Mouse (Mus musculus): ENCODE results near the gene Olfr1251.
"Not testable (repeated sequence)": the region's sequence is repeated elsewhere in the genome, so short reads cannot be mapped to it uniquely, and the experiment has no call there.

Gene Olfr1251

DNA sequence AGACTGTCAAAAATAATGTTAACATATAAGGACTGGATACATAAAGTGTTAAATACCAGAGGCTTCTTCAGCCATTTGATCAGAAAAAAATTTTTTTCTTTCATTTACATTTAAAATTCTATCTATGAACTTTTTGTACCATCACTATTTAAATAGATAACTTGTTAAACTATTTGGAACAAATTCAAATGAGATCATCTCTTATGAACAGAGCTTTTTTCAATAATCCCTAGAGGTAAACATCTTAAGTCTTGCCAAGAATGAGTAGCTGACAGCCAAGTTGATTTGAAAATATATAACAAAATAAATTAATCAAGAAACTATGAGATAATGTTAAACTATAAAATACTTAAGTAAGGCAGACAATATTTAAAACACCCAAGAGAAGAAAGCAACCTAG is at the start of gene Olfr1251:
TSS of gene Olfr1251 (minus strand) at position 101 of the 400 bp plus-strand sequence.
- DNase-seq (ENCODE audit: low spot score): no peak

DNA sequence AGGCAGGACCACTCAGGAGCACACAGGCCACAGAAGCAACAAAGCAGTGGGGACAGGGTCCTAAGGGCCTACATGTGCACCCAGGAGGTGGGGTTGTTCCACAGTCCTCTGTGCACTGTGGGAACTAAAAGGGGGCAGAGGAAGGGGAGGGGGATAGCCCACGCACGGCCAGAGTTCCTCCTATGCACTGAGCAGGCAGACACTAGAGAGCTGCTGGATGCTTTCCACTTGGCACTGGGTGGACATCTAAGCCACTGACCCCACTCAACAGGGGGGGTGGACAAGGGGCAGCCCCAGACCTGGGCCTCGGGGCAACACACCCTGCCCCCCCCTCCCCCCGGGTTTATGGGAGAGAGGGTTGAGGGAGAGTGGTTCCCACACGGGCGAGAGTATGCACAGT is 20.2 kb upstream of the Olfr1251 start:
- DNase-seq (ENCODE audit: low spot score): no peak

DNA sequence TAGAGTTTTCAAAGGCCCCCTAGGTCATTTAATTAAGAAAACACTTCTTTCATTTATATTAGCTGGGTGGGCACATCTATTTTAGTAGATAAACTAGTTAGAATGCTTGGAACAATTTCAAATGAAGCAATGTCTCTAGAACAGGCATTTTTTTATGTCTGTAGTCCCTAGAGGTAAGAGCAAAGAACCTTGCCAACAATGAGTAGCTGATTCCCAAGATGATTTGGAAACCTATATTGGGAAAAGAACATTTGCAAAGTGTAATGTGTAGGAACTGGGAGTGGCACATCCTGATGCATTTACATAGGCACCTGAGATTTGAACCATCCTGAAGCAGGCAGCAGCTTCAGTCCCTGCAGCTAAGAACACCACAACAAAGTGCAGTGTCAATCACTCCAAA is 10.4 kb downstream of the Olfr1251 start, which contains the start of gene Olfr1250:
TSS of gene Olfr1250 (minus strand) at position 101 of the 400 bp plus-strand sequence.
- DNase-seq (ENCODE audit: low spot score): no peak

DNA sequence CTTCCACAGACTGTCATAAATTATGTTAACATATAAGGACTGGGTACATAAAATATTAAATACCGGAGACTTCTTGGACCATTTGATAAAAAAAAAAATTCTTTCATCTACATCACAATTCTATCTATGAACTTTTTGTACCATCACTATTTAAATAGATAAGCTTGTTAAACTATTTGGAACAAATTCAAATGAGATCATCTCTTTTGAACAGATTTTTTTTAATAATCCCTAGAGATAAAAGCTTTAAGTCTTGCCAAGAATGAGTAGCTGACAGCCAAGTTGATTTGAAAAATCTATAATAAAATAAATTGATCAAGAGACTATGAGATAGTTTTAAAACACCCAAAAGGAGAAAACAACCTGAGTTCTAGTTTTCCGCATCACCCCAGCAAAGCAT is 36.9 kb downstream of the Olfr1251 start, which contains the start of gene Olfr1249:
TSS of gene Olfr1249 (minus strand) at position 101 of the 400 bp plus-strand sequence.
- no peak for DNase-seq (ENCODE audit: low spot score)

DNA sequence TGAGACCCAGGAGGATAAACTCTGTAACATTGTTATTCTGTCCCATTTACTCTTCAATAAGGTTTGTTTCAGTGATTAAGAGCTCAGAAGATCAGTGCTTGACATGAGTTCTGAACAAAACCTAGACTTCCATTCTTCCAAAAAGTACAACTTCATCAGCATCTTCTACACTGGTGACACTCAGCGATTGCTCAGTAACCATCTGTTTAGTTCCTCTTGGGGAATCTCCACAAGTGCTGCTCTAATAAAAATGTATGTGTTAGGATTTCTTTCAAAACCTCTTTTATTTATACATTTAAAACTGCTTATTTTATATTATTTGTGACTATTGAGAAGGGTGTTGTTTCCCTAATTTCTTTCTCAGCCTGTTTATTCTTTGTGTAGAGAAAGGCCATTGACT is 53.6 kb downstream of the Olfr1251 start, which contains the start of gene Olfr1248:
TSS of gene Olfr1248 (minus strand) at position 101 of the 400 bp plus-strand sequence.
- DNase-seq (ENCODE audit: low spot score): not testable (repeated sequence)
